Mouse (Mus musculus): ENCODE data around the gene Gm20518. TPM values are rescaled to one million over a fixed set of nuclear protein-coding genes. Genes with fewer than 3 reads are reported as not detected.

Gene Gm20518
- total RNA-seq, 2 experiments from 2014 or later, result 0.32 to 0.66 TPM

- DNase-seq (ENCODE audit: low spot score in 2 of 2), result peak; percentile 84 to 85
These were observed 84.1 kb downstream of the Gm20518 start for GRCm38 (mm10) chr16:17807192-17808009.

GRCm38 (mm10) chr16:17806581-17807191 is 84.8 kb downstream of the Gm20518 start:
- DNase-seq (ENCODE audit: low spot score in 2 of 2), result peak in 1 of 2 experiments; percentile 31

GRCm38 (mm10) chr16:17804982-17805381 is 86.5 kb downstream of the Gm20518 start:
- no peak for DNase-seq (ENCODE audit: low spot score in 2 of 2)

- peak; percentile 32 to 35 for DNase-seq (ENCODE audit: low spot score in 2 of 2)
These were observed 87.0 kb downstream of the Gm20518 start for GRCm38 (mm10) chr16:17804449-17804912.

GRCm38 (mm10) chr16:17803675-17804448 is 87.6 kb downstream of the Gm20518 start:
- DNase-seq (ENCODE audit: low spot score in 2 of 2), result no peak

- DNase-seq (ENCODE audit: low spot score in 2 of 2), result peak; percentile 46 to 54
These were observed 88.4 kb downstream of the Gm20518 start for GRCm38 (mm10) chr16:17802839-17803674.

GRCm38 (mm10) chr16:17802456-17802838 is 89.0 kb downstream of the Gm20518 start:
- DNase-seq (ENCODE audit: low spot score in 2 of 2), result no peak

GRCm38 (mm10) chr16:17801777-17802455 is 89.6 kb downstream of the Gm20518 start:
- no peak for DNase-seq (ENCODE audit: low spot score in 2 of 2)

- DNase-seq (ENCODE audit: low spot score in 2 of 2), result no peak
These were observed 91.9 kb downstream of the Gm20518 start for GRCm38 (mm10) chr16:17799584-17799983.

- no peak for DNase-seq (ENCODE audit: low spot score in 2 of 2)
These were observed 92.9 kb downstream of the Gm20518 start for GRCm38 (mm10) chr16:17798321-17799180.

- no peak for DNase-seq (ENCODE audit: low spot score in 2 of 2)
These were observed 93.6 kb downstream of the Gm20518 start for GRCm38 (mm10) chr16:17797812-17798311.

GRCm38 (mm10) chr16:17796971-17797811 is 94.3 kb downstream of the Gm20518 start, which contains the start of gene Scarf2:
Gene Scarf2 (plus strand): TSS chr16:17797282.
- peak in 1 of 2 experiments; percentile 47 for DNase-seq (ENCODE audit: low spot score in 2 of 2)

- no peak for DNase-seq (ENCODE audit: low spot score in 2 of 2)
These were observed 95.0 kb downstream of the Gm20518 start for GRCm38 (mm10) chr16:17796519-17796918.

GRCm38 (mm10) chr16:17795643-17796042 is 95.8 kb downstream of the Gm20518 start:
- no peak for DNase-seq (ENCODE audit: low spot score in 2 of 2)

- no peak for DNase-seq (ENCODE audit: low spot score in 2 of 2)
These were observed 97.4 kb downstream of the Gm20518 start for GRCm38 (mm10) chr16:17794047-17794446.

GRCm38 (mm10) chr16:17792728-17793127 is 98.7 kb downstream of the Gm20518 start:
- no peak for DNase-seq (ENCODE audit: low spot score in 2 of 2)

- no peak for DNase-seq (ENCODE audit: low spot score in 2 of 2)
These were observed 106.1 kb downstream of the Gm20518 start for GRCm38 (mm10) chr16:17785337-17785736.

Measured in adrenal gland, adult 18-20 months (tissue).